Mouse (Mus musculus) stomach, postnatal 0 days (tissue): Measurements from ENCODE around the gene Spred3. TPM values are rescaled to one million over a fixed set of nuclear protein-coding genes. Genes with fewer than 3 reads are reported as not detected.

Experiments used
- ATAC-seq: fragments of 200-750 bp; cut with Nextera tagmentation; 2 replicates; pipeline ENCODE4 v1.8.0; 2017; ENCODE audit not compliant: low FRiP score, low TSS enrichment
- DNase-seq: peaks from one replicate; pipeline ENCODE4 v3.0.0-alpha.2; 2016; ENCODE audit warnings: low spot score
- H3K27ac ChIP-seq: fragments of 300-500 bp; sonication (generic); replicated peaks from 2 replicates; pipeline ENCODE4 v1.5.1; 2014; ENCODE audit warnings: mild to moderate bottlenecking, control low read depth
- H3K27me3 ChIP-seq: fragments of 300-500 bp; sonication (generic); 2 replicates; pipeline ENCODE4 v1.6.1; 2014; ENCODE audit warnings: low read length; ENCODE audit not compliant: control insufficient read depth, insufficient read depth
- H3K36me3 ChIP-seq: fragments of 300-500 bp; sonication (generic); 2 replicates; pipeline ENCODE4 v1.6.1; 2014; ENCODE audit warnings: low read length, mixed read lengths; ENCODE audit not compliant: control insufficient read depth, insufficient read depth
- H3K4me1 ChIP-seq: fragments of 300-500 bp; sonication (generic); replicated peaks from 2 replicates; pipeline ENCODE4 v1.6.1; 2014; ENCODE audit warnings: antibody characterized with exemption; ENCODE audit not compliant: control insufficient read depth, insufficient read depth
- H3K4me2 ChIP-seq: fragments of 300-500 bp; sonication (generic); replicated peaks from 2 replicates; pipeline ENCODE4 v1.6.1; 2014; ENCODE audit warnings: low read depth, mild to moderate bottlenecking, control low read depth, moderate library complexity
- H3K4me3 ChIP-seq: fragments of 300-500 bp; sonication (generic); 2 replicates; pipeline ENCODE4 v1.5.1; 2014; ENCODE audit warnings: low read depth, low read length, control low read depth
- H3K9ac ChIP-seq: fragments of 300-500 bp; sonication (generic); 2 replicates; pipeline ENCODE4 v1.6.1; 2014; ENCODE audit warnings: mild to moderate bottlenecking, low read length, control low read depth, mixed read lengths
- H3K9me3 ChIP-seq: fragments of 300-500 bp; sonication (generic); 2 replicates; pipeline ENCODE4 v1.6.1; 2016; ENCODE audit warnings: low read length; ENCODE audit not compliant: control insufficient read depth
- CTCF ChIP-seq: IDR thresholded peaks from 2 replicates; pipeline ENCODE4 v1.5.1; 2016; ENCODE audit warnings: antibody characterized with exemption, low read depth, mild to moderate bottlenecking, moderate library complexity
- EP300 ChIP-seq: optimal IDR thresholded peaks from 2 replicates; pipeline ENCODE3; 2016; ENCODE audit warnings: antibody characterized with exemption
- WGBS: fragments of 180-500 bp; shearing (Covaris S2); extraction: QIAGEN DNeasy Blood & Tissue Kit; methylation state at CpG from one replicate; pipeline ENCODE4 v1.1.7; 2014; 5-methylcytosine and 5-hydroxymethylcytosine counted together
- polyA plus RNA-seq: library from polyadenylated mRNA; unstranded; fragments of >200 nt; fragmentation: Nextera tagmentation; extraction: Ambion mirVana; gene quantifications from 2 replicates; pipeline ENCODE4 v1.2.1, GENCODE M21; 2015

Spred3 gene
- polyA plus RNA-seq, 1 experiment from 2014 or later: 0.95 TPM

- H3K27ac ChIP-seq: no peak overlapping the region
- no peak overlapping the region for H3K4me2 ChIP-seq
- H3K36me3 ChIP-seq: no peaks in the 10 kb centered on the region
- no peak overlapping the region for H3K9ac ChIP-seq
- no peaks in the 10 kb centered on the region for H3K4me1 ChIP-seq
- ATAC-seq (no peak), DNase-seq (no peak)
- no peak overlapping the region for H3K4me3 ChIP-seq
- H3K9me3 ChIP-seq: no peaks in the 10 kb centered on the region
- TF ChIP-seq EP300 (no peak), CTCF (peak; percentile 74)
- WGBS: 72% methylated on average over 2 of the region's 2 CpGs
- H3K27me3 ChIP-seq: no peaks in the 10 kb centered on the region
These were observed 41.5 kb downstream of the Spred3 start for GRCm38 (mm10) chr7:29128725-29129124.

- Histone ChIP-seq H3K4me2 (no peak overlapping the region), H3K4me1 (no peaks in the 10 kb centered on the region), H3K27ac (no peak overlapping the region), H3K9ac (no peak overlapping the region), H3K27me3 (no peaks in the 10 kb centered on the region), H3K36me3 (no peaks in the 10 kb centered on the region), H3K4me3 (no peak overlapping the region), H3K9me3 (no peaks in the 10 kb centered on the region)
- no peak for ATAC-seq
- peak; percentile 75 for DNase-seq
- WGBS: 14% methylated on average over 7 of the region's 7 CpGs
- TF ChIP-seq CTCF (peak; percentile 77), EP300 (no peak)
These were observed 43.9 kb downstream of the Spred3 start for GRCm38 (mm10) chr7:29126173-29126915.

GRCm38 (mm10) chr7:29124970-29125369 lies 45.2 kb downstream of the Spred3 start, which contains the start of gene Ryr1:
Gene Ryr1, minus strand, starts transcription at chr7:29125179.
- WGBS: 2% methylated on average over 16 of the region's 16 CpGs

GRCm38 (mm10) chr7:29123531-29124358 lies 46.5 kb downstream of the Spred3 start:
- Histone ChIP-seq H3K27me3 (no peaks in the 10 kb centered on the region), H3K36me3 (no peaks in the 10 kb centered on the region), H3K9ac (no peak overlapping the region), H3K4me2 (no peak overlapping the region), H3K9me3 (no peaks in the 10 kb centered on the region), H3K27ac (no peak overlapping the region), H3K4me1 (no peaks in the 10 kb centered on the region), H3K4me3 (no peak overlapping the region)
- TF ChIP-seq CTCF (no peak), EP300 (no peak)
- DNase-seq: no peak
- WGBS: 44% methylated on average over 5 of the region's 5 CpGs
- 0 out of 2 replicates have a peak, but pooled peaks have one; percentile 9 for ATAC-seq

More at GRCm38 (mm10) chr7:29124970-29125369, 45.2 kb downstream of the Spred3 start, which contains the start of gene Ryr1:
- Histone ChIP-seq H3K4me1 (no peaks in the 10 kb centered on the region), H3K4me2 (peak within 1 kb of the TSS; percentile 60), H3K27ac (no peak within 1 kb of the TSS), H3K36me3 (no peaks in the 10 kb centered on the region), H3K4me3 (peak within 1 kb of the TSS; percentile 30; the same call in 1 of the 2 replicates), H3K27me3 (no peaks in the 10 kb centered on the region), H3K9ac (peak within 1 kb of the TSS; percentile 14; the same call in 1 of the 2 replicates), H3K9me3 (no peaks in the 10 kb centered on the region)
- no peak for TF ChIP-seq CTCF
- TF ChIP-seq EP300: no peak
- ATAC-seq (peak; percentile 86), DNase-seq (peak; percentile 84)

- WGBS: 86% methylated on average over 9 of the region's 9 CpGs
- Histone ChIP-seq H3K4me1 (no peaks in the 10 kb centered on the region), H3K4me3 (no peak overlapping the region), H3K36me3 (no peaks in the 10 kb centered on the region), H3K4me2 (no peak overlapping the region), H3K9ac (no peak overlapping the region), H3K27me3 (no peaks in the 10 kb centered on the region), H3K9me3 (no peaks in the 10 kb centered on the region), H3K27ac (no peak overlapping the region)
- no peak for DNase-seq
- TF ChIP-seq CTCF: no peak
- no peak for TF ChIP-seq EP300
- no peak for ATAC-seq
These were observed 47.4 kb downstream of the Spred3 start for GRCm38 (mm10) chr7:29122821-29123220.

GRCm38 (mm10) chr7:29119526-29119925 lies 50.7 kb downstream of the Spred3 start:
- Histone ChIP-seq H3K4me3 (no peak overlapping the region), H3K27ac (no peak overlapping the region), H3K36me3 (no peaks in the 10 kb centered on the region), H3K4me2 (no peak overlapping the region), H3K27me3 (no peaks in the 10 kb centered on the region), H3K4me1 (no peaks in the 10 kb centered on the region), H3K9me3 (no peaks in the 10 kb centered on the region), H3K9ac (no peak overlapping the region)
- DNase-seq: no peak
- ATAC-seq: no peak
- WGBS: 76% methylated on average over 1 of the region's 1 CpGs
- TF ChIP-seq EP300 (no peak), CTCF (no peak)
